Mouse (Mus musculus) cerebellum, adult 8-10 months (tissue): ENCODE results near the gene Gabbr1.

Experiments
- DNase-seq: peaks from one replicate; pipeline ENCODE4 v3.0.0; 2022

Gene Gabbr1

DNA sequence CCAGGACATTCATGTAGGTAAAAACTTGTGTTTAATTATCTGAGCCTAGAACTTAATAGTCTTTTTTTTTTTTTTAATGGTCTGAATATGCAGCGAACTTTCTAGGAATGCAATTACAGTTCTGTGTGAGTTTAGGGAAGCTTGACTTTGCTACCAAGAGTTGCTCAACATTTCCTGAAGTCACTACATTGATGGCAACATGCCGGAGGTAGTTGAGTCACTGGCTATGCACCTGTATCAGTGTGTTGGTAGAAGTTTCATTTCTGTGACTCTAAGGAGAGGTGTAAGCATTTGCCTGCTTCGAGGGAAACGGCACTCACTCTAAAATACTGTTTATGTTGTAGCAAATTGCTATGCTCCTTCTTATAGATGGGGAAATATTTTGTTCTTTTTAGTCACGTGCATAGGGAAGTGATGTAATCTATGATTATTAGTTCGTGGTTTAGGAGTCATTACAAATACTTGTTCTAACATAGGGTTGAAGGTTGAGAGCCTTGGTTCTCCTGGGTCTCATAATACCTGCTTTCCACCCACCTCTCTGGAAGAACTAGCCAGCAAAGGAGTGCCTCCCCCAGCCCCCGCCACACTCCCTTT is 1.0 kb upstream of the Gabbr1 start:
- DNase-seq, result no peak

DNA sequence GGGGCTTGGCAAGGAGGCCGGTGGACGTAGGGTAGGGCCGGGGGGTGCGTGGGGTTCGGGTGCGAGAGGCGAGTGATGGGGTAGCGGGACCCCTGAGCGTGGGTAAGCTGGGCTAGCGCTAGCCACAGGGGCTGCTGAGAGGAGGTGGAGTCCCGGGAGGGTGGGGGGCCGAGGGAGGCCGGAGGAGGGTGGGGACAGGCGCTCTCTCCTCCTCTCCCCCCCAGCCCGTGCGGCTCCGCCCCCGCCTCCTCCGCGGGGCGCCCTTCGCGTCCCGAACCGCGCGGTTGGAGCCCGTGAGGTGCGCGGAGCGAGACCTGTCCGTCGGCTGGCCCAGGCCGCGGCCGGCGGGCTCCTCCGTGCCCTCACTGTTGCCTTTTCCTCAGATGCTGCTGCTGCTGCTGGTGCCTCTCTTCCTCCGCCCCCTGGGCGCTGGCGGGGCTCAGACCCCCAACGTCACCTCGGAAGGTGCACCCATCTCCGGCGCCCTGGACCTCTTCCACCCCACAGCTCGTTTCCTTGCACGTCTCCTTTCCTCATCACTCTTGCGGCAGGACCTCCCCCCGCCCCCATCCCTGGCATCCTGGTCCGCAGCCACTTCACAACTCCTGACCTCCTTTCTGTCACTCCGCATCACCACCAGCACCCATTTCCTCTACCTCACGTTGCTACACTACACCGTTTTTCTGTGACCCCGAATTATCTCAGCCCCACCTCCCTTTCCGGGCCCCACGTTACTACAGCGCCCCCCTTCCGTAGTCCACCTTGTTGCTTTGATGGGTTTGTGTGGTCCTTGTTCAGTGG is 746 bp downstream of the Gabbr1 start:
- peak; percentile 73 for DNase-seq

DNA sequence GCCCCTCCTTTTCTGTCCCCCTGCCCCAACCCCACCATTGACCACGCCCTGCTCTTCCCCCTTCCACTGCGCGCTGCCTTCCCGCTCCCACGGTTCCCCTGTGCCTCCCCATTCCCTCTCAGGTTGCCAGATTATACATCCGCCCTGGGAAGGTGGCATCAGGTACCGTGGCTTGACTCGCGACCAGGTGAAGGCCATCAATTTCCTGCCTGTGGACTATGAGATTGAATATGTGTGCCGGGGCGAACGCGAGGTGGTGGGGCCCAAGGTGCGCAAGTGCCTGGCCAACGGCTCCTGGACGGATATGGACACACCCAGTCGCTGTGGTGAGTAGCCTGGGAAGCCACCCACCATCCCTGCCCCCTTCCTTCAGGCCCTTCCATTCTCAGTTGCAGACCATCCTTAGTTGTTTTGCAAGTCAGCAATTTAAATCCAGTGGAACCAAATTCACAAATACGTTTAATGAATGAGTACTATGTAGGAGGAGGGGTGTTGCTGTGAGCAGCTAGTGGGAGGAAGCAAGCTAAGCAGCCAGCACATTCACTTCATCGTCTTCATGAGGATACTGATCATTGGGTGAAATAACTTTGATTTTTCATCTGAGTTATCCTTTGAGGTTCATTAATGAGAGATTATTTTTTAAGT is 1.7 kb downstream of the Gabbr1 start:
- peak; percentile 51 for DNase-seq

DNA sequence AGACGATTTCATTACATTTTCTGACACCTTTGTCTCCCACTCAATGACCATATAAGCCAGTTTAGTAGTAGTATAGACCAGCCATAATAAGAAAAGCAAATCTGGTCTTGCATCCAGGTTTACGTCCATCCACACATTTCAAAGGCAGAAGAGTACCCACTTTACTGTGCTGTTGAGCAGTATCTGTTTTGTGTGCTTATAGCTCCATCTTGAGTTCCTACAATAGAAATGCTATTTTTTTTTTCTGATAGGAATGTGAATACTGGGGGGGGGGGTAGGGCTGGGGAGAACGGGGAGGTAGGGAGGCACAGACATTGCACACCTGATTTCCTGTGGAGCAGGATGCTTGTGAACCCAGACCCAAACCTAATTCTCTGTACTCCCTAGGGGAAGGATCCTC is 2.2 kb downstream of the Gabbr1 start:
- no peak for DNase-seq

DNA sequence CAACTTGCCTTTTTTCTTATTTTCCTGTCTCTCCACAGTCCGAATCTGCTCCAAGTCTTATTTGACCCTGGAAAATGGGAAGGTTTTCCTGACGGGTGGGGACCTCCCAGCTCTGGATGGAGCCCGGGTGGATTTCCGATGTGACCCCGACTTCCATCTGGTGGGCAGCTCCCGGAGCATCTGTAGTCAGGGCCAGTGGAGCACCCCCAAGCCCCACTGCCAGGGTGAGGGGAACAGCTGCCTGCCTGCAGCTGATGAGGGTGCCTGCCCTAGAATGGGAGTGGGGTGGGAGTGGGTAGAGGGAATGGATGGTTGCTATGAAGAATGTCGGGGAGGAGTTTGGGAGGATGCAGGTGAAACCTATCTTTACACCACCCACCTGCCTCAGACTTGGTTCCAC is 2.6 kb downstream of the Gabbr1 start:
- peak; percentile 48 for DNase-seq

DNA sequence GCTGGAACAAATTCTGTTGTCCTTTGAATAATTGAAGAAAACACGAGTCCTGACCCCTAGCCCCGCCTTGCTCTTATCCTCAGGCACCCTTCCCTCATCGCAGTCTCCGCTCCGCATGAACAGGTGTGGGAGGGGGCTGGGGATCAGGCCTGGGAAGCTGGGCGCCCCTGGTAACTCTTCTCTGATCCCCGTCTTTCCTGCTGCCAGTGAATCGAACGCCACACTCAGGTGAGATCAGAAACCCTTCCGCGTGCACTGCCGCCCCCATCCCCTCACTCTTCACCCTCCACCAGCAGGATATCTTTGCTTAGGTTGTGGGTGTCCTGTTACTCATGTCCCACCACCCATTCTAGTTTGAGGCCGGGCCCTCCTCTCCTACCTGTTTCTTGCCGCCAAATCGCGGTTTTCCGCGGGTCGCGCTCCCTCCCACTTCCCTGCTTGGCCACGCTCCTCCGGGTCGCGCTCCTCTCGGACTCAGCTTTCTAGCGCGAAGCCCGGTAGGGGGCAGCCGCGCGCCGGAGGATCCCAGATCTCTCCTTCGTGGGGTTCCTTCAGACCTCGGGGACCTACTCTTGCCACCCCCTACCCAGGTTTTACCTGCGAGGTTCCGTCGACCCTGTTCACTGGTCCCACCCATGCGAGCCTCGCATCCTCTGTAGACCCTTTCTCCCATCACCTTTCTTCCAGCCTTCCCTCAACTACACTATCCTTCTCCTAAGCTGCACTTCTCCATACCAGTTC is 4.0 kb downstream of the Gabbr1 start:
- peak; percentile 86 for DNase-seq

DNA sequence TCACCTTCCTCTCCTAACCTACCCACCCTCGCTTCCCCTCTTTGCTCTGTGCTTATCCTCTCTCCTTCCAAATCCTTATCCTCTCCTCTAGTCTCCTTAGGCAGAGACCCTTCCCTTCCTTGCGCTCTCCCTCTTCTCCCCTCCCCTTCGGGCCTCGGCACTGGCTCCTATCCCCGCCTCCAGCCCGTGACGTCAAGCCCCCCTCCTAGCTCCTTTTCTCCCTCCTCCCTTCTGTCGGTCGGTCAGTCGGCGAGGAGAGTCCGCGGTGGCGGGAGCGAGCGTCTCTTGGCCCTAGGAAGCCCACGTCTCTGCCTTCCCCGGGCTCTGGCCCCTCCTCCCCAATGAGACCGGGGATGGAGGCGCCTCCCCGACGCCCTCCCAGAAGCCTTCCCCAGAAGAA is 4.6 kb downstream of the Gabbr1 start:
- DNase-seq, result peak; percentile 93

DNA sequence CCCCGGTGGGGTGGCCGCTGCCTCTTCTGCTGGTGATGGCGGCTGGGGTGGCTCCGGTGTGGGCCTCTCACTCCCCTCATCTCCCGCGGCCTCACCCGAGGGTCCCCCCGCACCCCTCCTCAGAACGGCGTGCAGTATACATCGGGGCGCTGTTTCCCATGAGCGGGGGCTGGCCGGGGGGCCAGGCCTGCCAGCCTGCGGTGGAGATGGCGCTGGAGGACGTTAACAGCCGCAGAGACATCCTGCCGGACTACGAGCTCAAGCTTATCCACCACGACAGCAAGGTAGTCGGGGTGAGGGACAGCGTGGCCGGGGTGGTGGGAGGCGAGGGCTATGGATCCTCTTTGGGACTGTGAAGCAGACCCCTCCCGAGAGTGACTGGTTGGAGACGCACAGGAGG is 5.1 kb downstream of the Gabbr1 start:
- DNase-seq, result peak; percentile 64

DNA sequence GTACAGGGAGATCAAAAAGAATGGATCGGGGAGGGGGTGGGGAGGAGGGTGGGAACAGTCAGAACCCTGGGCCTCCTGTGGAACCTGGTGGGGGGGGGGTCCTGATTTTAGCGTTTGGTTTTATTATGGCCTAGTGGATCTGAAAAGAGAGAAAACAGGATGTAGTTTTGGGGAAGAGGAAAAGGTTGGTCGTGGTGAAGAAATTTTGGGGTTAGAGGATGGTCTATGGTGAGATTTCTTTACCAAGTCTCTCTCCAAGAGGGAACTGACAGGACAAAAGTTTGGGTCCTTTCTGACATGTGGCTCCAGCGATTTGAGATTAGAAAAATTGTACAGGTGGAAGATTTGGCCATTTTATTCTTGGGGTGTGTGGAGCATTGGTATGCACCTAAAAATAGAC is 6.0 kb downstream of the Gabbr1 start:
- DNase-seq, result no peak

DNA sequence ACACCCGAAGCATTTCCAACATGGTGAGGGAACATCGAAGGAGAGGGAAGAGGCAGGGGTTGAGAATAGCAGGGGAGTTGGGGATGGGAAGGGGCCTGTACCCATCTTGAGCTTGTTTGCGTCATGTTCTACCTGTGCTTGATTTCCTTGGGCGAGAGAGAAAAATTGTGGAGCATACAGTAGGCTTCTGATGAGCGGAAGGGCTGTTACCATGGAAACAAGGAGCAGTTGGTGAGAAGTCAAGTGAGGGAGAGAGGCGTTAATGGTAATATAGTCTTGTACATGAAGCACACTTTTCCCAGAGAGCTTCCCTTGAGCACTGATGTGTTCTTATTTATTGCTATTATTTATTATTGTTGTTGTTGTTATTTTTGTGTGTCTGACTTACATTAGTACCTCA is 11.2 kb downstream of the Gabbr1 start:
- DNase-seq, result no peak

DNA sequence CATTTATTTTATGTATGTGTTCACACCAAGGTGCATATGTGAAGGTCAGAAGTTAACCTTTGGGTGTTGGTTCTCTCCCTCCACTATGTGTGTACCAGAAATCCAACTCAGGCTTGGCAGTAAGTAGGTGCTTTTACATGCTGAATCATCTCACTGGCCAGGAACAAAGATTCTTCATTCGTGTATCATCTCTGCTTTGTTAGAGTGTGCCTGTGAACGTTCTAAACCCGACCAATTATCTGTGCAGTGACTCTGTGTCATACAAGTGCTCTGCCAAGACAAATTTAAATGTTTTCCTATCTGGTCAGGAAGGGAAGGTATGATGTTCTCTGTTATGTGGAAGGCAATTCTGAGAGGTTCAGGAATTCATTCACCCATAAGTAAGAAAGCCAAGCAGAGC is 15.7 kb downstream of the Gabbr1 start:
- no peak for DNase-seq

DNA sequence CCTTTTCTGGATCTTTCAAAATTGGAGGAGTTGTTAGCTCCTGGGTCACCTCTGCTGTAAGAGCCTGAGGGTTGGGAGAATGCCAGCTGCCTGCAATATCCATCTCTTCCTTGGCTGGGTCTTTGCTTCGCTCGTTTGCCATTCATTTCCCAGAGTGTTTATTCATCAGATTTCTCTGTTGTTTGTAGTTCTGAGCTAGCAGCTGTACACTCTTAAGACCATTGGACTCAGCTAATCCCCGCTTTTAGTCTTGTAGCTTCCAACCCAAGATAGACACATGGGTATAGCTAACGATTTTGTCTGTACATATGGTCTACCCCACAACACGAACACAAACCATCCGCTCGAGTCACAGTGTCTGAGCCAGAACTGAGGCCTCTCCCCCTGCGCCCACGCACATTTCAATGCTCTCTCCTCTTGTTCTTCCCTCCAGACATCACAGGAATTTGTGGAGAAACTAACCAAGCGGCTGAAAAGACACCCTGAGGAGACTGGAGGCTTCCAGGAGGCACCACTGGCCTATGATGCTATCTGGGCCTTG is 16.4 kb downstream of the Gabbr1 start:
- DNase-seq, result no peak

DNA sequence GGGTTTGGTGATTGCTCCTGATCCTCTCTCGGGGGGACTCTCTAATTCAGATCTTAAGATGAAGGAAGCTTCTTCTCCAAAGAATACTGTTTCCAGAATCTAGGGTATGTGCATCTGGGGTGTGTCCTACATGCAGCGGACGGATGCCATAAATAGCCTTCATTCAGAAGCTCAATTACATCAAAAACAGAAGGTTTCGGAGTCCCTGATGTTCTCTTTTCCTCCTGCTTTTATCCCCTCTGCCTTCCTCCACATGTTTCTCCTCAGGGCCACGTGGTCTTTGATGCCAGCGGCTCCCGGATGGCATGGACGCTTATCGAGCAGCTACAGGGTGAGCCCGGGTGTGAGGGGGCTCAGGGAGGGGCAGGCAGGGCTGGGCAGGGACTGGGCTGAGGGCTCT is 17.3 kb downstream of the Gabbr1 start:
- no peak for DNase-seq

DNA sequence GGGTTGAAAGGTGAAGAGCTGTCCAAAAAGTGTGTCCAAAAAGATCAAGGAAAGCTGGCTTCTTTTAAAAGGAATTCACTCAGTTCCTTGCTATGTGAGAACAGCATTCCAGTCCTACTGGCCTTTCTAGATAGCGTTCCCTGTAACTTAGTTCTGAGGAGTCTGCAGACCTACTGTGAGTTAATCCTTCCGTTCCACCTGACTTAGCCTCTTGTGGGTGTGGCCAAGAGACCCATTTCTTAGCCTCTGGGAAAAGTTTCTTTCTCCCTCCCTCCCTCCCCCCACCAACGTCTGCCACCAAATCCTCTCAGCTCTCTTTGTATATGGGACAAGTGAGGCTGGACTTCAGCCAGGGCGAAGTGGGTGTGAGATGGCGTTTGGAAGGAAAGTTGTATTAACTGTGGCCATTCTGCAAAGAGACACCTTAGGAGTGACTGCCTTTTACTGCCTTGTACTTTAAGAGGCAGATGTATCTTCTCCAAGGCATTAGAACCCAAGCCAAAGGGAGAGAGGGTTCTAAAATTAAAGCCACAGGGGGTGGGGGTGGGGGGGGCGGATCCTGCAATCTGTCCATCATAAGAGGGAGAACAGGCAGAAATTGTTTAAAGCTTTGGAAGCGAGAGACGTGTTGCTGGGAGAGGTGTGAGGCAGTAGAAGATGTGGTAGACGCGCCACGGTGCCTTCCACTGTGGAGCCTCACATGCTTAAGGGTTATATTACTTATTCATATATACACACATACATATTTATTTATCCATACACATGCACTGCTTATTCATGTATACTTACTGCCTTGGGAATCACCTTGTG is 18.1 kb downstream of the Gabbr1 start:
- DNase-seq, result no peak

DNA sequence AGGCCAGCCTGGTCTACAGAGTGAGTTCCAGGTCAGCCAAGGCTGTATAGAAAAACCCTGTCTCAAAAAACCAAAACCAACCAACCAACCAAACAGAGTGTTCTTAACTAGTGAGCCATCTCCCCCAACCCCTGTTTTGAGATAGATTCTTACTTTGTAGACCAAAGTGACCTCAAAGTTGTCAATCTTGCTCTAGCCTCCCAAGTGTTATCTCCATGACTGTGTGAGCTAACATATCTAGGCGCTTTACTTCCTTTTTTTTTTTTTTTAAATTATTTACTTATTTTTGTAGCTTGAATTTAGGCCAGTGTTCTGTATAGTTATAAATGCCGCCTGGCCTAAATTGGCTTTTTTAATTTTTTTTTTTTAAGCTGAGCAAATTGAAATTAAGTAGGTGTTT is 20.2 kb downstream of the Gabbr1 start:
- DNase-seq, result no peak

DNA sequence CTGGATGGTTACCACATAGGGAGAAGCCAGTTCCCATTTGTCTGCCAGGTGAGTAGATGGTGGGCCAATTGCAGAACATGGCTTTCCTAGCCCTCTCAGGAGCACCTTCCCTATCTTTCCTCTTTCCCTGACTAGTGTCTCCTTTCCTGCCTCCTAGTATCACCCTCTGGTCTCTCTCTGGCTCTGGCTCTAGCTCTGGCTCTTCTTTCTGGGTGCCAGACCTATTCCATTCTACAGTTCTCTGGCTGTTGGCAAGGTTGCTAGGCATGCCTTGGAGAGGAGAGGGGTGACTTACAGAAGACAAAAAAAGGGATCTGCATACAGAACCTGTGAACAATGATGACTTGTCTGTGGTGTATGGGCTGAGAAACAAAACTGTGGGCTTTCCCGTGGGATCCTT is 22.1 kb downstream of the Gabbr1 start:
- no peak for DNase-seq

DNA sequence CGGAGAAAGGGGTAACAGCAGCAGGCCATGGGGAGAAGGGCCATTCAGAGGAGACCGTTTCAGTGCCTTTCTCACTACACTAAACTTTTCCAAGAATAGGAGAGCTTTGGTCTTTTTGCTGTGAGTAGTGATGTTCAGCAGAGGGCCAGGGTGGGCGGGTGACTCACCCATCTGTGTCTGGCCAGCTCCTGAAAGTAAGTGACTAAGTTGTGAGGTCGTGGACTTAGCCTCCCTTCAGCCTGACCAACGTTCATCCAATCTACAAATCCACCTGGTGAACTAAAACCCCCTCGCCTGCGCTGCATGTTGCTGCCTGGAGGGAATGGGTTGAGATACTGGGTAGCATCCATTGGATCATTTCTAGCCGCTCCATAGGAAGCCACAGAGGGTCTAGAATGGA is 24.4 kb downstream of the Gabbr1 start:
- no peak for DNase-seq

DNA sequence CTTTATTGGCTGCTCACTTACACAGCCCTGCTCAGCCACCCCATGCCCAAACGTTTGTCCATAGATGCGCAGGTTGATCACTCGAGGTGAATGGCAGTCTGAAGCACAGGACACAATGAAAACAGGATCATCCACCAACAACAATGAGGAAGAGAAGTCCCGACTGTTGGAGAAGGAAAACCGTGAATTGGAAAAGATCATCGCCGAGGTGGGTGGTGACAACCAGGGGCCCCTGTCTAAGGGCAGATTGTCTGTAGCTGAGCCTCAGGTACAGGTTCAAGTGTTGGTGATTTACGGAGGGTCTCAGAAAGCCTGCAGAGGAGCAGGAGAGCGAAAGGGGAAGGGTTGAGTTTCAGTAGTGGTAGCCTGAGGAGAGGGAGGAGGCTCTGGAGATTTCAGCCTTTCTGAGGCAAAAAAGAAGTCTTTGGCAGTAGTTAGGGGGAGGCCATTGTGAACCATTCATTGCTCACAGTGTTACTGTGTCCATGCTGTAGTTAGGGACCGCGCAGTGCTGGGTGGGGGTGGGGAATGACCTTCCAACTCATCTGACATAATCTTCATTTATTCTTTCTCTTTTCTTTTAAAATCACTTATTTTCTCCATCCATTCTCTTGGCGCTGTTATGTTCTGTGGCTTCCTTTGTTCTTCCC is 26.4 kb downstream of the Gabbr1 start:
- no peak for DNase-seq

DNA sequence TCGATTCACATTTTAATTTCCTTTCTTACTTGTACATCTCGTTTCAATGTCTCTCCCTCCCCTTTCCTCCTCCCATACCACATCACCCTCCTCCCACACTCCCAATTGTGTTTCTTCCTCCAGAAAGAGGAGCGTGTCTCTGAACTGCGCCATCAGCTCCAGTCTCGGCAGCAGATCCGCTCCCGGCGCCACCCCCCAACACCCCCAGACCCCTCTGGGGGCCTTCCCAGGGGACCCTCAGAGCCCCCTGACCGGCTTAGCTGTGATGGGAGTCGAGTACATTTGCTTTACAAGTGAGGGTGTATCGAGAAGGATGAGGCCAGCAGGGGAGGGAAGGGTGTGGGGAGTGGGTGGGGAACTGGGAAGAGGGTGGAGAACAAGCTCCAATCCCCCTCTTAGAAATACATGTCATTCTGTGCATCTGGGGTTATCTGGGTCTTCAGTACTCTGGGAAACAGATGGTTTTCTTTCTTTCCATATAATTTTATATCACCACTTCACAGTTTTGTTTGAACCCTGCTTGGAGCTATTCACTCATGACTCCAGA is 27.0 kb downstream of the Gabbr1 start:
- no peak for DNase-seq

DNA sequence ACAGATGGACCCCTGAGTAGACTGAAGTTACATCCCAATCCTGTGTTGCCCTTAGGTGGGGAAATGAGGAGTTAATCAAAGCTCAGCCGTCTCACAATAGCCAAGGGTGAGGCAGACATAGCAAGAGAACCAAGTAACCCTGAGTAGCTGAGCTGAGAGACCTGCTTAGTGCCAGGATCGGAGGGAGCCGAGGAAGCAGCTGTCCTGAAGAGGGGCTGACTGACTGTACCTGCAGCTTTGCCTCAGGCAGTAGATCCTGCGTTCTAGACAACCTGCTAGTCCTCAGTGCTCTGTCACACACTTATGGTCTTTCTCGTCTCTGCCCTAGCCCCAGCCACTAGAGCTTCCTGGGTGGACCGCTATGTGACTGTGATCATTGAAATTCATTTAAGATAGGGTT is 29.4 kb downstream of the Gabbr1 start:
- DNase-seq, result no peak

DNA sequence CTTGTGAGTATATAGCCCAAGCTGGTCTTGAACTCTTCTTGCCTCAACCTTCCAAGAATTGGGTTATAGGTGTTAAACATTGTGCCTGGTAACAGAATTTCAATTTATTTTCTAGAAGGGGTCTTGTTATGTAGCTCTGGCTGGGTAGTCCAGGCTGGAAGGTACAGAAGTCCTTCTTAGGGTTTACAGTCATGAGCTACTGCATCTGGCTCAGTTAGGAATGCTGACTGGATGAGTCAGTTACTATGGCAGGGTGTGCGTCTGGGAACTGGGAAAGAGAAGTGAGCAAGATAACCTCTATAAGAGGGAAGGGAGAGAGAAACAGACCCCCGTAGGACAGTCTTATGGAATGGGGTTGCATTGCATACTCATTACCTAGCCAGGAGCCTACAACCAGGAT is 30.0 kb downstream of the Gabbr1 start:
- no peak for DNase-seq

DNA sequence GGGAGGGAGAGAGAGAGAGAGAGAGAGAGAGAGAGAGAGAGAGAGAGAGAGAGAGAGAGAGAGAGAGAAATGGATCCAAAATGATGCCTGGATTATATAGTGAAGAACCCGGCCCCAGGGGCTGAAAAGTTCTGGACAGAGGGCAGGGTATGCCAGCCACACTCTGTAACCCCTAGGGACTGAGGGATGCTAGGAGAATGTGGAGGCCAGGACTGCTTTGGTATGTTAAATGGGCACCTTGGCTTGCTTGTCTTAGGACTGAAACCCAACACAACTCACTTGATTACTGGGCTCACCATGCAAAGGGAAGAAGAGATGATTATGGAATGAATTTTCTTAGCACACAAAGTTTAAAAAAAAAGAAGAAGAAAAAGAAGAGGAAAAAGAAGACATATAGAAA is 32.4 kb downstream of the Gabbr1 start:
- no peak for DNase-seq
